Mouse (Mus musculus) gastrocnemius, postnatal 10 days (tissue): ENCODE data around the gene Them4. TPM values are rescaled to one million over a fixed set of nuclear protein-coding genes. Genes with fewer than 3 reads are reported as not detected.

Experiments used
- DNase-seq: peaks from one replicate; pipeline ENCODE4 v3.0.0; 2021; ENCODE audit warnings: mixed read lengths
- total RNA-seq, 2 experiments: library from RNA; stranded (reverse); gene quantifications; 2 replicates each; pipeline ENCODE4 v1.2.3; 2021

The Them4 gene
- total RNA-seq, 2 experiments from 2014 or later: 7.7 to 7.8 TPM

GRCm38 (mm10) chr3:94368631-94369030, 58.7 kb downstream of the Them4 start:
- DNase-seq: no peak

- DNase-seq: no peak
These were observed 59.8 kb downstream of the Them4 start for GRCm38 (mm10) chr3:94369709-94370108.

GRCm38 (mm10) chr3:94371637-94372036, 61.7 kb downstream of the Them4 start:
- peak; percentile 79 for DNase-seq

DNA sequence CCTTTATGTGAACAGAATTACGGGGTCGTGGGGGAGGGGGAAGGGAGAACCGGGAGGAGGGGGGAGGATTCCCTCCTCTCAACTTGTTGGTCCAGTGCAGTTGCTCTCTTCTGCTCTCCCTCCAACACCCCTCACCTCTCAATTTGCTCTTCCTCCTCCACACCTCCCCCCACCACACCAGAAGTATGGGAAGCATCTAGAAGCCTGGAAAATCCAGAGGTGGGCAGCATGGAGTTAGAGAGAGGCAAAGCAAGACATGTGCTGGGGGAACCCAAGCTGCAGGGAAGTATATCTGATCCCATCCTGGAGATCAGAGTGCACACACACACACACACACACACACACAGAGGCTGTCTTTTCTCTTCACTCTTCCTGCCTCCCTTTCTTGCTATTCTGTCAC, 62.1 kb downstream of the Them4 start:
- DNase-seq: no peak

DNA sequence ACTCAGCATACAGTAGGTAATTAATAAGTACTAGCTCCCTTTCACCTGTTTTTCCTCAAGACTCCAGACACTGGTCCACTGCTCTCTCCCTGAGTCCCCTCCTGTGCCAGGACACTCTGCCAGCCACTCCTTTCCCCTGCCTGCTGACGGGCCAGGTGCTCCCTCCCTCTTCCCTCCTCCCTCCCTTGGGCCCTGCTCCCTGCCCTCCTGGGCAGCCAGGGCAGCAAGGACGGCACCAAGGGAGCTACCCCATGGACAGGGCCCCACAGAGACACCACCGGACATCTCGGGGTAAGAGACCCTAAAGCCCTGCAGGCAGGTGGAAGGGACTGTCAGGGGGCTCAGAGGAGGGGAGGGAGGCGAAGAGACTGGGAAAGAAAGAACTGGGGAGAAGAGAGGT, 62.8 kb downstream of the Them4 start, which contains the start of gene Rorc:
Rorc (plus strand) TSS at position 154 of the 400 bp plus-strand sequence.
- no peak for DNase-seq

DNA sequence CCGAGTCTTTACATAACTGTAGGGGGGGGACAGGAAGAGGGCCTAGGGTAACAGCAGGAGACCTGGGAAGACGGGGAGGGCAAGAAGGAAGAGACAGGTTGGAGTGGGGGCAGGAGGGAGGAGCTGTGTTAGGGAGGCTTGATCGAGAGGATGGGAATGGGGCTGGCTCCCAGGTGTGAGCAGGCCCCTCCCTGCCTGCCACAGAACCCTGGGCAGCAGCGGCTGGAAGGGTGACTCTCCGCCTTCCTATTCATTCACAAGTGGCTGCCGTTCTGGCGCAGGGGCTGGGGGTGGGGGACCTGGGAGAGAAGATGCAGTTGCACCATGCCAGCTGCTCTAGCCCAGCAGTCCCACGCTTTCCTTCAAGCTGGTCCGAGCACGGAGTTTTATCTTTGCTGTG, 63.2 kb downstream of the Them4 start:
- no peak for DNase-seq

DNA sequence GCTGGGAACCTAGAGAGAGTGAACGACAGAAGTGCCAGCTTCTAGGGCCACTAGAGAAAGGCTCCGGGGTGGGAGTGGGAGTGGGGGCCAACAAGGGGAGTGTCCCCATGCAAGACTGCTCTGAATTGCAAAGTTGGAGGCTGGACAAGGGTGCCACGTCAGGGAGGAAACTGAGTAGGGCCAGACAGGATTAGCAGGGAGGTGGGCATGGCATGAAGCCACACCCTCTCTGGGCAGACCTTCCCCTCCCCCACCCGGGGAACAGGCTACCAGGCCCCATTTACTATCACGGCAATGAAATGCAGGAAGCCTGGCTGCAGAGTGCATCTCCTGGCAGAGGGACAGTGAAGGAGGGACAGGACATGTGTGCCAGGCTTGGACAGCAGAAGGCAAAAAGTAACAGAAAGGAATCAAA, 63.7 kb downstream of the Them4 start:
- peak; percentile 38 for DNase-seq

DNA sequence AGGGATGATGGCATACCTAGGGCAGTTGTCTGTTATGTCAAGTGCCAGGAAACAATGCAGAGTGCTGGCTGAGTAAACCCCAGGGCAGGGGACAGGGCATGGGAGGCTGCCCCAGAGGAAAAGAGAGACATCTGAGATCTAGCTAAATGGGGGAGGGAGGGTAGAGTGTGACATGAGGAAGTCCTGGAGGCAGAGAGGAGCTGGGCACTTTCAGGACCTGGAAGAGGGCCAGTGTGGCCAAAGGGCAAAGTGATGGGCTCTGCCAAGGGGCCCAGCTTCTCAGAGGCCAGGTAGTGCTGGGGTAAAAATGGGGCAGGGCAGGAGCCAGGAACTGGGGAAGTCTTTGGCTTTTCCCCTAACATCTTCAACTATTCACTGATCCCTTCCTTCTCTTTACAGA, 64.7 kb downstream of the Them4 start:
- no peak for DNase-seq

- no peak for DNase-seq
These were observed 65.3 kb downstream of the Them4 start for GRCm38 (mm10) chr3:94375146-94375545.

- no peak for DNase-seq
These were observed 66.0 kb downstream of the Them4 start for GRCm38 (mm10) chr3:94375861-94376260.

- DNase-seq: no peak
These were observed 67.4 kb downstream of the Them4 start for GRCm38 (mm10) chr3:94377028-94377923.

DNA sequence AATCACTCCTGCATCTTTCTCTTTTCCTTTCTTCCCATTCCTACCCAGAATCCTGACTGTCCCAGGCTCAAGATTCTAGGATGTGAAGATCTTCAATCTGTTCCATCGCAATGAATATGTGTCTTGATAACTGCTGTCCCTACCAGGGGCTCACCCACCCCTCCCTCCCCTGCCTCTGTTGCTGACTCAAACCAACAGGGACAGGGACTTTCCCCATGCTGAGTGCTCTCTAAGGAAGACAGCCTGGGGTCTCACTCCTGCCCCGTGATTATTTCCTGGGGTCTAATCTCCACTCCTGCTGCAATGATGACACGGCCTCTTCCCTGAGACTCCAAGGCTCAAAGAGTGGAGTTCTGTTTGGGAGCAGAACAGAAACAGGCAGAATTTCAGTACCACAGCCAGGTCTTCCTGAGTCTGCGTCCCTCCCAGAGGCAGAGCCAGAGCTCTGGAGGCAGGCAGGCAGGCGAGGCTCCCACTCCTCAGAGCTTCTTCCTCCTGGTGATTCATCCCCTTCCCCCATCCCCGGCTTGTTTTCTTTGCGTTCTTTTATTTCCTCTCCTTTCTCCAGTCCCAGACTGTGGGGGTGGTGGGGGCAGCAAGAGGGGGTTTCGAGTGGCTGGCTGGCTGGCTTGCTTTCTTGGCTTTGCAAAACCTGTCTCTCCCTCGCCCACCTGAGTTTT, 70.1 kb downstream of the Them4 start:
- no peak for DNase-seq

Other genes starting within 250 kb of the Them4 start
- gene Gm10697, start 237.4 kb upstream of the Them4 start, total RNA-seq: not detected
- gene Gm10696, start 131.9 kb upstream of the Them4 start, total RNA-seq: not detected
- gene Gm5286, start 113.4 kb upstream of the Them4 start, total RNA-seq: not detected
- not detected for gene Gm4778, start 46.1 kb upstream of the Them4 start, total RNA-seq
- not detected for gene Them5, start 32.0 kb downstream of the Them4 start, total RNA-seq
- gene C2cd4d, start 52.3 kb downstream of the Them4 start, total RNA-seq: under 1 TPM; 0.34 to 0.56 TPM
- gene Rorc, start 62.7 kb downstream of the Them4 start, total RNA-seq: 10 to 100 TPM; 18.2 to 19.9 TPM
- gene Lingo4, start 88.4 kb downstream of the Them4 start, total RNA-seq: under 1 TPM in 1 of 2 experiments, not detected in 1; 0.25 TPM
- 1 to 10 TPM; 6.3 to 8.9 TPM for gene Tdrkh, start 103.2 kb downstream of the Them4 start, total RNA-seq
- gene Mrpl9, start 133.2 kb downstream of the Them4 start, total RNA-seq: 10 to 100 TPM; 42.3 to 54.0 TPM
- not detected for gene Oaz3, start 133.8 kb downstream of the Them4 start, total RNA-seq
- under 1 TPM; 0.49 to 0.61 TPM for gene Celf3, start 168.2 kb downstream of the Them4 start, total RNA-seq
- gene Riiad1, start 170.3 kb downstream of the Them4 start, total RNA-seq: 1 to 10 TPM; 5.0 to 7.9 TPM